Mouse (Mus musculus) liver, adult 2 months (tissue): ENCODE data around the gene Tcp10c.
"Not testable (repeated sequence)": the region's sequence is repeated elsewhere in the genome, so short reads cannot be mapped to it uniquely, and the experiment has no call there.

Experiments used
- CTCF ChIP-seq: fragments of 200-500 bp; IDR thresholded peaks from 2 replicates; pipeline ENCODE4 v1.5.1; 2011; ENCODE audit warnings: low read depth, low read length, control low read depth
- POLR2A ChIP-seq: fragments of 200-500 bp; IDR thresholded peaks from 2 replicates; pipeline ENCODE4 v1.6.1; 2011; ENCODE audit warnings: low read length, control low read depth; ENCODE audit not compliant: insufficient read depth; ENCODE audit errors: extremely low read depth

DNA sequence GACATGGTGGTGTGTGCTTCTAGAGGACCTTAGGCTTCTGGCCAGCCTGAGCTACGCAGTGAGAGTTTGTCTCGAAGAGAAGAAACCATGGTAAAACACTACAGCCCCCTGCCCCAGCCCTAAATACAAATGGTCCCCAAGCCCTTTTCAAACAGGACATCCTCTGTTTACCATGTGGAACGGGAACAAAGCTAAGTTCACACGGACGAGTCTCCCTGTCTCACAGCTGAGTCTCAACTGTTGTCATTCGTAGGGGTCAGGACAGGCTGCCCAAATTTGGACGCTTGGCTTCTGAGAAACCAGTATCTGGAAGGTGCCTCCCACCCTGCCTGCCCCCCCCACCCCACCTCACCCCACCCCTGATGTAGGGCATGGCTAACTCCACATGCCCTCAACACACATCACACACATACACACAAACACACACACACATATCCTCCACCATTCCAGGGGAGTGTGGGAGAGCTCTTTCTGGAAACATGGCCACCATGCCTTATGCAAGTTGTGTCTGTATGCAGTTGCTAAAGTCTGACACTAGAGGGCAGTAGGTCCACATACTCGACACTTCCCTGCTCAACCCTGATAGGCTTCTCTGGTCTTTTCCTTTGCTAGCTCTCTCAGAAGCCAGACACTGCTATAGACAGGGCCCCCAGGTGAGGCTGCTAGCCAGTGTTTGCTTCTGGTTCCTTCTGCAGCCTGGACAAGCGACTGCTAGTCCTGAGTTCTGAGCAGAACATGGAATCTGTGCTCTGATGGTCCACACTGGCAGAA lies 17.2 kb upstream of the Tcp10c start:
- TF ChIP-seq CTCF, result peak; percentile 37; the same call in 1 of the 2 replicates
- not testable (repeated sequence) for TF ChIP-seq POLR2A
